Mouse (Mus musculus): ENCODE measurements around the gene Hoxc6. TPM values are rescaled to one million over a fixed set of nuclear protein-coding genes. Genes with fewer than 3 reads are reported as not detected.

Hoxc6 gene
- polyA plus RNA-seq (2015; fragmentation: Nextera tagmentation; extraction: Ambion mirVana): 0.31 and 0.57 TPM in 2 replicates

GRCm38 (mm10) chr15:102997939-102998355, at the start of gene Hoxc6:
Gene Hoxc6, plus strand, starts transcription at chr15:102998257.

GRCm38 (mm10) chr15:102954192-102955006, 43.7 kb upstream of the Hoxc6 start, which contains the start of gene Hoxc11:
Gene Hoxc11, plus strand, starts transcription at chr15:102954427.

GRCm38 (mm10) chr15:102966776-102967311, 31.2 kb upstream of the Hoxc6 start, which contains the start of gene Hoxc10:
Gene Hoxc10, plus strand, starts transcription at chr15:102966796.

GRCm38 (mm10) chr15:102967312-102967510, 30.8 kb upstream of the Hoxc6 start, which contains the start of gene Hoxc5:
Gene Hoxc5, plus strand, starts transcription at chr15:102967443.

GRCm38 (mm10) chr15:102976171-102976570, 21.9 kb upstream of the Hoxc6 start, which contains the start of gene Hoxc9:
Gene Hoxc9, plus strand, starts transcription at chr15:102976439.

GRCm38 (mm10) chr15:102990461-102991397, 7.3 kb upstream of the Hoxc6 start, which contains the start of gene Hoxc8:
Gene Hoxc8, plus strand, starts transcription at chr15:102990607.

GRCm38 (mm10) chr15:103018636-103019035, 20.6 kb downstream of the Hoxc6 start, which contains the start of gene Hoxc4:
Gene Hoxc4, plus strand, starts transcription at chr15:103018934.

MicroRNAs within 50 kb of the gene (microRNA counts, 519-probe panel; counts per million panel counts)
- microRNA mmu-miR-615-3p (not detected), microRNA mmu-miR-615-5p (not detected)

Small RNAs within 50 kb of the gene (microRNA-seq; reads per million reads assigned to microRNA genes)
- gene Mir196a-2 (265 reads per million, percentile 57 among the genes with 10 or more reads in this experiment), gene Mir615 (312 reads per million, percentile 60 among the genes with 10 or more reads in this experiment)

Other genes with a start within 250 kb of the Hoxc6 start
- 0.05 TPM in 1 of 2 replicates, not detected in the other for gene Hoxc13, start 77.2 kb upstream of the Hoxc6 start, polyA plus RNA-seq (2015; fragmentation: Nextera tagmentation; extraction: Ambion mirVana)
- gene Hoxc12, start 61.5 kb upstream of the Hoxc6 start, polyA plus RNA-seq (2015; fragmentation: Nextera tagmentation; extraction: Ambion mirVana): not detected in 2 replicates
- gene Hoxc11, start 43.8 kb upstream of the Hoxc6 start, polyA plus RNA-seq (2015; fragmentation: Nextera tagmentation; extraction: Ambion mirVana): 0.92 and 1.1 TPM in 2 replicates
- gene Hoxc10, start 31.5 kb upstream of the Hoxc6 start, polyA plus RNA-seq (2015; fragmentation: Nextera tagmentation; extraction: Ambion mirVana): 1.0 and 1.3 TPM in 2 replicates
- 0.24 and 0.33 TPM in 2 replicates for gene Hoxc5, start 30.8 kb upstream of the Hoxc6 start, polyA plus RNA-seq (2015; fragmentation: Nextera tagmentation; extraction: Ambion mirVana)
- 0.57 and 0.62 TPM in 2 replicates for gene Hoxc9, start 21.8 kb upstream of the Hoxc6 start, polyA plus RNA-seq (2015; fragmentation: Nextera tagmentation; extraction: Ambion mirVana)
- 0.45 and 0.48 TPM in 2 replicates for gene Hoxc8, start 7.7 kb upstream of the Hoxc6 start, polyA plus RNA-seq (2015; fragmentation: Nextera tagmentation; extraction: Ambion mirVana)
- 0.18 and 0.43 TPM in 2 replicates for gene Hoxc4, start 20.7 kb downstream of the Hoxc6 start, polyA plus RNA-seq (2015; fragmentation: Nextera tagmentation; extraction: Ambion mirVana)
- 9.7 and 10.7 TPM in 2 replicates for gene Smug1, start 168.8 kb downstream of the Hoxc6 start, polyA plus RNA-seq (2015; fragmentation: Nextera tagmentation; extraction: Ambion mirVana)
- gene Cbx5, start 241.6 kb downstream of the Hoxc6 start, polyA plus RNA-seq (2015; fragmentation: Nextera tagmentation; extraction: Ambion mirVana): 23.3 and 31.5 TPM in 2 replicates
- gene Hnrnpa1, start 242.2 kb downstream of the Hoxc6 start, polyA plus RNA-seq (2015; fragmentation: Nextera tagmentation; extraction: Ambion mirVana): 287 and 297 TPM in 2 replicates

Measured in urinary bladder, postnatal 0 days (tissue).